ENCODE assay signal across 8 mouse cellular contexts in genomic region chr7:127745652-127746493, GRCm38 (mm10). TPM values are rescaled to one million over a fixed set of nuclear protein-coding genes. Genes with fewer than 3 reads are reported as not detected.
DNase-seq lines count a peak whose midpoint lies in the region; ATAC-seq lines count a peak whose summit lies in the region.

No protein-coding gene starts in this region.

- DNase-seq in CD4-positive helper T cell, adult 2 months (ENCODE audit: low read depth, low spot score): peak; percentile 87
- DNase-seq in fat pad, adult 2 months (ENCODE audit: extremely low read depth, low read depth, low spot score): peak; percentile 96
- DNase-seq in kidney, postnatal 10 days: peak; percentile 97
- DNase-seq in neural tube, embryonic 10.5 days (ENCODE audit: extremely low spot score, low spot score): peak; percentile 93

- H3K4me2 ChIP-seq in heart, embryonic 13.5 days: peak overlapping the region; percentile 93
- peak overlapping the region; percentile 97 for H3K4me2 ChIP-seq in liver, embryonic 12.5 days
- H3K4me2 ChIP-seq in stomach, embryonic 16.5 days (ENCODE audit: low read depth, low read length): peak overlapping the region; percentile 80

- H3K9me3 ChIP-seq in heart, embryonic 13.5 days: no peaks in the 10 kb centered on the region
- H3K9me3 ChIP-seq in liver, embryonic 12.5 days (replicated peaks): no peaks in the 10 kb centered on the region
- no peaks in the 10 kb centered on the region for H3K9me3 ChIP-seq in stomach, embryonic 16.5 days (replicated peaks; ENCODE audit: control insufficient read depth, low read length)

- H3K9ac ChIP-seq in heart, embryonic 13.5 days: peak overlapping the region; percentile 93
- peak overlapping the region; percentile 67 for H3K9ac ChIP-seq in liver, embryonic 12.5 days
- H3K9ac ChIP-seq in stomach, embryonic 16.5 days (ENCODE audit: low read length): peak overlapping the region; percentile 85

- no peaks in the 10 kb centered on the region for H3K4me1 ChIP-seq in brown adipose tissue, adult 24 weeks (ENCODE audit: control insufficient read depth, insufficient read depth, insufficient read length, low read length)
- peaks cover 25% of the 10 kb centered on the region for H3K4me1 ChIP-seq in heart, embryonic 13.5 days
- H3K4me1 ChIP-seq in liver, embryonic 12.5 days: peaks cover 32% of the 10 kb centered on the region
- peaks cover 12% of the 10 kb centered on the region for H3K4me1 ChIP-seq in stomach, embryonic 16.5 days (ENCODE audit: control insufficient read depth, insufficient read depth, low read length)

- peak overlapping the region; percentile 81 for H3K27ac ChIP-seq in brown adipose tissue, adult 24 weeks (replicated peaks; ENCODE audit: low read depth, low read length)
- peak overlapping the region; percentile 91 for H3K27ac ChIP-seq in heart, embryonic 13.5 days (replicated peaks)
- peak overlapping the region; percentile 86 for H3K27ac ChIP-seq in liver, embryonic 12.5 days
- H3K27ac ChIP-seq in stomach, embryonic 16.5 days (ENCODE audit: low read length): peak overlapping the region; percentile 91

- peaks cover 29% of the 10 kb centered on the region for H3K36me3 ChIP-seq in heart, embryonic 13.5 days
- peaks cover 30% of the 10 kb centered on the region for H3K36me3 ChIP-seq in liver, embryonic 12.5 days
- H3K36me3 ChIP-seq in stomach, embryonic 16.5 days (ENCODE audit: control insufficient read depth, insufficient read depth, low read length): peaks cover 12% of the 10 kb centered on the region; the same call in 1 of the 2 replicates

- no peaks in the 10 kb centered on the region for H3K27me3 ChIP-seq in heart, embryonic 13.5 days (replicated peaks)
- H3K27me3 ChIP-seq in liver, embryonic 12.5 days (replicated peaks): no peaks in the 10 kb centered on the region
- H3K27me3 ChIP-seq in stomach, embryonic 16.5 days (ENCODE audit: control insufficient read depth, insufficient read depth, low read length): no peaks in the 10 kb centered on the region

- peak; percentile 75 for ATAC-seq in heart, embryonic 13.5 days (ENCODE audit: extremely low read depth, insufficient number of reproducible peaks, low FRiP score, low TSS enrichment)
- peak; percentile 68 for ATAC-seq in liver, embryonic 12.5 days
- ATAC-seq in stomach, embryonic 16.5 days (ENCODE audit: insufficient read depth, low FRiP score): peak; percentile 91

- under 1% methylated on average over 39 of the region's 39 CpGs for WGBS in heart, embryonic 13.5 days
- under 1% methylated on average over 39 of the region's 39 CpGs for WGBS in liver, embryonic 12.5 days (ENCODE audit: insufficient replicate concordance)
- WGBS in stomach, embryonic 16.5 days: under 1% methylated on average over 39 of the region's 39 CpGs

- peak overlapping the region; percentile 79 for H3K4me3 ChIP-seq in brown adipose tissue, adult 24 weeks (ENCODE audit: insufficient read depth, low read depth, low read length)
- peak overlapping the region; percentile 86 for H3K4me3 ChIP-seq in heart, embryonic 13.5 days
- peak overlapping the region; percentile 77 for H3K4me3 ChIP-seq in liver, embryonic 12.5 days
- peak overlapping the region; percentile 81 for H3K4me3 ChIP-seq in stomach, embryonic 16.5 days (replicated peaks; ENCODE audit: low read length)

RNA-seq across cellular contexts. Expression of gene Fbxl19, which starts 1.5 kb away (rescaled TPM):
- polyA plus RNA-seq in brown adipose tissue, adult 24 weeks (2012; ENCODE audit: insufficient read depth, insufficient read length, missing spikeins): 2.7 and 3.2 TPM in 2 replicates
- polyA plus RNA-seq in heart, embryonic 13.5 days (2015; fragmentation: Nextera tagmentation; extraction: Ambion mirVana): 1.8 and 3.0 TPM in 2 replicates
- polyA plus RNA-seq in liver, embryonic 12.5 days (2016; fragmentation: Nextera tagmentation; extraction: Ambion mirVana): 3.7 TPM in 2 replicates
- polyA plus RNA-seq in stomach, embryonic 16.5 days (2015; fragmentation: Nextera tagmentation; extraction: Ambion mirVana): 2.8 and 3.2 TPM in 2 replicates

RNA-seq across cellular contexts. Expression of gene Ctf2, which starts 13.9 kb away (rescaled TPM):
- polyA plus RNA-seq in brown adipose tissue, adult 24 weeks (2012; ENCODE audit: insufficient read depth, insufficient read length, missing spikeins): not detected in 2 replicates
- polyA plus RNA-seq in heart, embryonic 13.5 days (2015; fragmentation: Nextera tagmentation; extraction: Ambion mirVana): 0.08 TPM in 1 of 2 replicates, not detected in the other
- polyA plus RNA-seq in liver, embryonic 12.5 days (2016; fragmentation: Nextera tagmentation; extraction: Ambion mirVana): 0.13 and 0.26 TPM in 2 replicates
- polyA plus RNA-seq in stomach, embryonic 16.5 days (2015; fragmentation: Nextera tagmentation; extraction: Ambion mirVana): 0.21 and 0.22 TPM in 2 replicates

RNA-seq across cellular contexts. Expression of gene Orai3, which starts 23.7 kb away (rescaled TPM):
- 16.8 and 23.1 TPM in 2 replicates for polyA plus RNA-seq in brown adipose tissue, adult 24 weeks (2012; ENCODE audit: insufficient read depth, insufficient read length, missing spikeins)
- 15.8 and 15.9 TPM in 2 replicates for polyA plus RNA-seq in heart, embryonic 13.5 days (2015; fragmentation: Nextera tagmentation; extraction: Ambion mirVana)
- 14.8 and 15.0 TPM in 2 replicates for polyA plus RNA-seq in liver, embryonic 12.5 days (2016; fragmentation: Nextera tagmentation; extraction: Ambion mirVana)
- 26.7 and 29.0 TPM in 2 replicates for polyA plus RNA-seq in stomach, embryonic 16.5 days (2015; fragmentation: Nextera tagmentation; extraction: Ambion mirVana)

RNA-seq across cellular contexts. Expression of gene Setd1a, which starts 30.6 kb away (rescaled TPM):
- polyA plus RNA-seq in brown adipose tissue, adult 24 weeks (2012; ENCODE audit: insufficient read depth, insufficient read length, missing spikeins): 11.7 and 13.6 TPM in 2 replicates
- polyA plus RNA-seq in heart, embryonic 13.5 days (2015; fragmentation: Nextera tagmentation; extraction: Ambion mirVana): 12.6 and 17.0 TPM in 2 replicates
- 13.1 and 13.7 TPM in 2 replicates for polyA plus RNA-seq in liver, embryonic 12.5 days (2016; fragmentation: Nextera tagmentation; extraction: Ambion mirVana)
- 10.5 and 16.4 TPM in 2 replicates for polyA plus RNA-seq in stomach, embryonic 16.5 days (2015; fragmentation: Nextera tagmentation; extraction: Ambion mirVana)

RNA-seq across cellular contexts. Expression of gene Ctf1, which starts 33.3 kb away (rescaled TPM):
- polyA plus RNA-seq in brown adipose tissue, adult 24 weeks (2012; ENCODE audit: insufficient read depth, insufficient read length, missing spikeins): 7.3 and 10.5 TPM in 2 replicates
- polyA plus RNA-seq in heart, embryonic 13.5 days (2015; fragmentation: Nextera tagmentation; extraction: Ambion mirVana): 4.6 TPM in 2 replicates
- polyA plus RNA-seq in liver, embryonic 12.5 days (2016; fragmentation: Nextera tagmentation; extraction: Ambion mirVana): 3.6 and 4.6 TPM in 2 replicates
- 8.1 and 10.3 TPM in 2 replicates for polyA plus RNA-seq in stomach, embryonic 16.5 days (2015; fragmentation: Nextera tagmentation; extraction: Ambion mirVana)

Comparison
In these comparisons a context has a peak if more than half of its experiments do, and no peak if none do; other contexts are left out.
1. Peak in every context shown above with its lines: DNase-seq, ATAC-seq, H3K4me3 ChIP-seq and H3K27ac ChIP-seq.